ENCODE assay signal across 22 mouse cellular contexts in the genomic region with DNA sequence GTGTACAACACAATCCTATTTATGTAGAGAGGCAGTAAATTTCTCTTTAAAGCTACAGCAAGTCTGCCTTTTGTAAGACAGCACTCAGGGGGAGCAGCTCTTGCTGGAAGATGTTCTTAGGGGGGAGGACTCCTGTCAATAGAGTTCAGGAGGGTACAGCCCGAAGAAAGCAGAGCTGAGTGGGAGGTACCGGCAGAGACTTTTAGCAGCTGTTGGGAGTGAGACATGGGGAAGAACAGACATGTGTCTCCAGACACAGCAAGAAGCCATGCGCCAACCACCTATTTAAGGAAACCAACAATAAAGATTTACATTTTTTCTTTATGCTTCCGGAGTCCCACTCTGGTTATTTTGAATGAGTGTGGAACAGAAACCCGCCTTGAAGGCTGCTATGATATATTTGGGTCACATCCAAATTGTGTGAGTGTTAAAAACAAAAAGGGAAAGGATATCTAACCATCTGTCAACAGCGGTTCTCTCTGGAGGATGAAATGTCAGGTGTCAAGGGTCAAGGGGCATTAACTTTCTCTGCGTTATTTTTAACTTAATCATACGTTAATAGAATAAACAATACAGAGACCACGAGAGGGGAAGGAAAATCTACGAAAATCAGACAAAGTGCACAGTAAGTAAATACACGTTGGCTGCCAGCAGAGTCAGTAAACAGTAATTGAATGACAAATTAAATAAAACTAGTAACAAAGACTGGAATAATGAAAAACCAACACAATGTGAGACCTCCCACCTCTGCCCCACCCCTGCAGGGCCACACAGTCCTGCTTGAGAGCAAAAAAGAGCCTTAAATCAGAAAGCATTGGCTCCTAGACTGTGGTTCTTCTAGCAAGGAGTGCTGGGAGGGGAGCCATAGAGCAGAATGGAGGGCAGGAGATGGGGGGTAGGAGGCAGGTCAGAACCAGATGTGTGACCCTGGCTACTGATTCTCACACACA.
A peak's percentile ranks its signal among the peaks of the same experiment; 100 is the strongest.
DNase-seq lines count a peak whose midpoint lies in the region; ATAC-seq and TF ChIP-seq lines count a peak whose summit lies in the region.
"Had no signal": no experiment of that assay in that cellular context is flagged by ENCODE, and none has a peak within 500 bp of the region (broad histone marks: within the 10 kb centered on the region; RNA-seq: fewer than 3 reads in every experiment).

No protein-coding gene starts in this region.

- no peak for DNase-seq in heart, embryonic 10.5 days (ENCODE audit: low spot score)
- DNase-seq in kidney, postnatal 0 days (ENCODE audit: low spot score): peak; percentile 69
- DNase-seq in kidney, postnatal 25 days: no peak
- no peak for DNase-seq in midbrain, embryonic 10.5 days (ENCODE audit: low spot score)
- no peak for DNase-seq in testis, postnatal 10 days (ENCODE audit: low spot score)
- DNase-seq: adrenal gland, postnatal 36 days; B cell, adult 2 months; cerebellum, adult 2 months; heart, postnatal 36 days; kidney, adult 11 months; midbrain, embryonic 14.5 days; right cerebral cortex, postnatal 14 days; spleen, adult 18-20 months; thymus, postnatal 14 days had no signal

- H3K4me1 ChIP-seq in heart, embryonic 13.5 days: peaks cover 12% of the 10 kb centered on the region
- peaks cover 12% of the 10 kb centered on the region for H3K4me1 ChIP-seq in heart, embryonic 10.5 days
- no peaks in the 10 kb centered on the region for H3K4me1 ChIP-seq in kidney, postnatal 0 days (replicated peaks; ENCODE audit: insufficient read depth, low read length)
- peaks cover 28% of the 10 kb centered on the region for H3K4me1 ChIP-seq in midbrain, embryonic 10.5 days
- H3K4me1 ChIP-seq in midbrain, embryonic 15.5 days: no peaks in the 10 kb centered on the region
- peaks cover 6% of the 10 kb centered on the region; the same call in 1 of the 2 replicates for H3K4me1 ChIP-seq in stomach, embryonic 15.5 days
- H3K4me1 ChIP-seq: limb, embryonic 15.5 days had no signal

- H3K9me3 ChIP-seq in heart, embryonic 13.5 days: no peaks in the 10 kb centered on the region
- no peaks in the 10 kb centered on the region for H3K9me3 ChIP-seq in heart, embryonic 10.5 days
- H3K9me3 ChIP-seq in kidney, postnatal 0 days (replicated peaks; ENCODE audit: low read length): no peaks in the 10 kb centered on the region
- no peaks in the 10 kb centered on the region for H3K9me3 ChIP-seq in midbrain, embryonic 10.5 days (replicated peaks)
- no peaks in the 10 kb centered on the region for H3K9me3 ChIP-seq in midbrain, embryonic 15.5 days
- no peaks in the 10 kb centered on the region for H3K9me3 ChIP-seq in stomach, embryonic 15.5 days
- H3K9me3 ChIP-seq: embryonic facial prominence, embryonic 15.5 days; limb, embryonic 15.5 days had no signal

- ATAC-seq in heart, embryonic 13.5 days (ENCODE audit: extremely low read depth, insufficient number of reproducible peaks, low FRiP score, low TSS enrichment): no peak
- ATAC-seq in kidney, postnatal 0 days (replicated peaks; ENCODE audit: low FRiP score, low read depth): no peak
- no peak for ATAC-seq in midbrain, embryonic 15.5 days (replicated peaks)
- ATAC-seq in stomach, embryonic 15.5 days (ENCODE audit: insufficient read depth, low FRiP score, low read depth): peak; percentile 66
- ATAC-seq: hindbrain, embryonic 16.5 days had no signal

- TF ChIP-seq CTCF in kidney, postnatal 0 days (IDR thresholded peaks at IDR 0.05; ENCODE audit: low read depth): no peak

- no peak overlapping the region for H3K4me3 ChIP-seq in heart, embryonic 13.5 days
- H3K4me3 ChIP-seq in heart, embryonic 10.5 days: no peak overlapping the region
- no peak overlapping the region for H3K4me3 ChIP-seq in kidney, postnatal 0 days (replicated peaks; ENCODE audit: low read depth, low read length)
- no peak overlapping the region for H3K4me3 ChIP-seq in midbrain, embryonic 10.5 days
- H3K4me3 ChIP-seq in midbrain, embryonic 15.5 days: no peak overlapping the region
- no peak overlapping the region for H3K4me3 ChIP-seq in stomach, embryonic 15.5 days (replicated peaks)
- H3K4me3 ChIP-seq: embryonic facial prominence, embryonic 15.5 days; limb, embryonic 15.5 days; myocyte had no signal

- no peak overlapping the region for H3K9ac ChIP-seq in heart, embryonic 13.5 days
- no peak overlapping the region for H3K9ac ChIP-seq in kidney, postnatal 0 days (ENCODE audit: low read depth, low read length)
- H3K9ac ChIP-seq in midbrain, embryonic 15.5 days: no peak overlapping the region
- H3K9ac ChIP-seq in stomach, embryonic 15.5 days: no peak overlapping the region
- H3K9ac ChIP-seq: embryonic facial prominence, embryonic 15.5 days; limb, embryonic 15.5 days had no signal

- WGBS in heart, embryonic 13.5 days: 29% methylated on average over 11 of the region's 11 CpGs
- 46% methylated on average over 11 of the region's 11 CpGs for WGBS in heart, embryonic 10.5 days
- 14% methylated on average over 11 of the region's 11 CpGs for WGBS in kidney, postnatal 0 days
- 53% methylated on average over 11 of the region's 11 CpGs for WGBS in midbrain, embryonic 10.5 days
- 35% methylated on average over 11 of the region's 11 CpGs for WGBS in midbrain, embryonic 15.5 days
- 15% methylated on average over 11 of the region's 11 CpGs for WGBS in stomach, embryonic 15.5 days

- peak overlapping the region; percentile 30 for H3K4me2 ChIP-seq in heart, embryonic 13.5 days
- no peak overlapping the region for H3K4me2 ChIP-seq in kidney, postnatal 0 days (ENCODE audit: low read length)
- no peak overlapping the region for H3K4me2 ChIP-seq in midbrain, embryonic 15.5 days
- no peak overlapping the region for H3K4me2 ChIP-seq in stomach, embryonic 15.5 days
- H3K4me2 ChIP-seq: embryonic facial prominence, embryonic 15.5 days; heart, embryonic 11.5 days; limb, embryonic 15.5 days had no signal

- peaks cover 32% of the 10 kb centered on the region for H3K27me3 ChIP-seq in heart, embryonic 13.5 days (replicated peaks)
- H3K27me3 ChIP-seq in heart, embryonic 10.5 days (ENCODE audit: insufficient read depth, poor library complexity, severe bottlenecking): 0 out of 2 replicates have a peak, but pooled peaks cover 5% of the 10 kb centered on the region
- H3K27me3 ChIP-seq in kidney, postnatal 0 days (ENCODE audit: insufficient read depth, low read length): no peaks in the 10 kb centered on the region
- H3K27me3 ChIP-seq in midbrain, embryonic 10.5 days (ENCODE audit: low read depth, poor library complexity, severe bottlenecking): peaks cover 54% of the 10 kb centered on the region
- H3K27me3 ChIP-seq in midbrain, embryonic 15.5 days (replicated peaks): no peaks in the 10 kb centered on the region
- no peaks in the 10 kb centered on the region for H3K27me3 ChIP-seq in stomach, embryonic 15.5 days (replicated peaks)
- H3K27me3 ChIP-seq: embryonic facial prominence, embryonic 15.5 days; limb, embryonic 15.5 days had no signal

- no peak overlapping the region for H3K27ac ChIP-seq in heart, embryonic 13.5 days (replicated peaks)
- H3K27ac ChIP-seq in heart, embryonic 10.5 days: no peak overlapping the region
- no peak overlapping the region for H3K27ac ChIP-seq in kidney, postnatal 0 days
- H3K27ac ChIP-seq in midbrain, embryonic 10.5 days (replicated peaks): 0 out of 2 replicates have a peak overlapping the region, but pooled peaks have one; percentile 28
- H3K27ac ChIP-seq in midbrain, embryonic 15.5 days: no peak overlapping the region
- H3K27ac ChIP-seq in stomach, embryonic 15.5 days: no peak overlapping the region
- H3K27ac ChIP-seq: embryonic facial prominence, embryonic 15.5 days; limb, embryonic 15.5 days had no signal

- no peaks in the 10 kb centered on the region for H3K36me3 ChIP-seq in heart, embryonic 13.5 days
- no peaks in the 10 kb centered on the region for H3K36me3 ChIP-seq in heart, embryonic 10.5 days
- no peaks in the 10 kb centered on the region for H3K36me3 ChIP-seq in kidney, postnatal 0 days (ENCODE audit: insufficient read depth, low read length)
- H3K36me3 ChIP-seq in midbrain, embryonic 10.5 days: no peaks in the 10 kb centered on the region
- H3K36me3 ChIP-seq in midbrain, embryonic 15.5 days (replicated peaks): no peaks in the 10 kb centered on the region
- H3K36me3 ChIP-seq in stomach, embryonic 15.5 days: no peaks in the 10 kb centered on the region
- H3K36me3 ChIP-seq: embryonic facial prominence, embryonic 15.5 days; limb, embryonic 15.5 days had no signal
